Mouse (Mus musculus) myocyte (in vitro differentiated cells): ENCODE results near the gene Prom1.

Experiments
- CEBPB ChIP-seq: IDR thresholded peaks from 2 replicates; pipeline ENCODE4 v1.6.1; 2011; ENCODE audit warnings: mild to moderate bottlenecking, moderate library complexity; ENCODE audit not compliant: poor library complexity, insufficient read depth, severe bottlenecking
- MAX ChIP-seq: IDR thresholded peaks from one replicate; pipeline ENCODE4 v1.6.1; 2011; ENCODE audit warnings: low read depth, mild to moderate bottlenecking, control low read depth
- POLR2A ChIP-seq: IDR thresholded peaks from one replicate; pipeline ENCODE4 v1.6.1; 2011; ENCODE audit warnings: low read depth, mild to moderate bottlenecking, control low read depth, moderate library complexity; ENCODE audit not compliant: insufficient read length
- USF1 ChIP-seq: IDR thresholded peaks from one replicate; pipeline ENCODE4 v1.6.1; 2011; ENCODE audit warnings: low read depth, mild to moderate bottlenecking, control low read depth, moderate library complexity

- TF ChIP-seq CEBPB (no peak), POLR2A (no peak), USF1 (no peak), MAX (no peak)
These were observed 133.2 kb downstream of the Prom1 start for GRCm38 (mm10) chr5:43968634-43969033.
